Mouse (Mus musculus) spleen, adult 2 months (tissue): ENCODE measurements around the gene Rbms3. TPM values are rescaled to one million over a fixed set of nuclear protein-coding genes. Genes with fewer than 3 reads are reported as not detected.

Experiments
- DNase-seq, 2 experiments: peaks; one replicate each; pipeline versions ENCODE4 v3.0.0 to v3.0.0-alpha.2; 2012 to 2021; ENCODE audit warnings: low spot score in 2 of 2, low read depth in 1 of 2
- H3K27ac ChIP-seq: fragments of 200-500 bp; 2 replicates; pipeline ENCODE4 v1.5.1; 2012; ENCODE audit warnings: low read length, inconsistent platforms; ENCODE audit not compliant: insufficient read depth
- H3K27me3 ChIP-seq: fragments of 200-500 bp; 2 replicates; pipeline ENCODE4 v1.6.1; 2012; ENCODE audit warnings: mild to moderate bottlenecking, moderate library complexity, low read length, inconsistent platforms; ENCODE audit not compliant: control insufficient read depth, insufficient read depth
- H3K36me3 ChIP-seq: fragments of 200-500 bp; 2 replicates; pipeline ENCODE4 v1.6.1; 2012; ENCODE audit warnings: mild to moderate bottlenecking, low read length, inconsistent platforms; ENCODE audit not compliant: control insufficient read depth, insufficient read depth
- H3K4me1 ChIP-seq: fragments of 200-500 bp; 2 replicates; pipeline ENCODE4 v1.6.1; 2011; ENCODE audit warnings: inconsistent platforms; ENCODE audit not compliant: control insufficient read depth, insufficient read depth, insufficient read length
- H3K4me3 ChIP-seq: fragments of 200-500 bp; 2 replicates; pipeline ENCODE4 v1.5.1; 2011; ENCODE audit warnings: mild to moderate bottlenecking, inconsistent platforms; ENCODE audit not compliant: insufficient read depth, insufficient read length; ENCODE audit errors: extremely low read depth
- CTCF ChIP-seq: fragments of 200-500 bp; IDR thresholded peaks from 2 replicates; pipeline ENCODE4 v1.5.1; 2011; ENCODE audit warnings: mild to moderate bottlenecking, inconsistent platforms; ENCODE audit not compliant: insufficient read depth, insufficient read length, insufficient replicate concordance; ENCODE audit errors: extremely low read depth
- POLR2A ChIP-seq: fragments of 200-500 bp; IDR thresholded peaks from 2 replicates; pipeline ENCODE4 v1.6.1; 2011; ENCODE audit warnings: low read depth, low read length, inconsistent platforms
- WGBS: fragments of 180-500 bp; shearing (Covaris S2); methylation state at CpG from one replicate; pipeline ENCODE4 v1.1.7; 2018; 5-methylcytosine and 5-hydroxymethylcytosine counted together
- polyA plus RNA-seq: library from polyadenylated mRNA; depleted of rRNA; stranded (reverse); fragments of >200 nt; gene quantifications from 2 replicates; pipeline ENCODE4 v1.2.3, GENCODE M21; 2012

Gene Rbms3
- polyA plus RNA-seq, 1 experiment, result 6.8 TPM

DNA sequence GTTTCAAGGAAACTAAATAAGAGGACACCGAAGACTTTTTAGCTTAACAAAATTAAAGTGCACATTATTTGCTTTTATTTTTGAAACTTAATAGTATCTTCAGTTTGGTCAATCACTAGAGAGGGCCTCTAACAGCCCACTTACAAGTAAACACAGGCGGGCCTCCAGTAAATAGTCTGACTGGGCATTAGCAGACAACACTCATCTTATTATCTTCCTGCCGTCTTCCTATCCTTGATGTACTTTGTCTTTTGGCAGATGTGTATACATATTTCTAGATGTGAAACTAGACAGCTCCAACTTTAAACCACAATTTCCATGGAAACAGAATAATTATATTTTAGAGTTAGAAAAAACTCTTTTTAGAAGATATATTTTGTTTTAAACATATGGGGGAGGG, 901.6 kb downstream of the Rbms3 start:
- Histone ChIP-seq H3K4me3 (no peak overlapping the region), H3K27me3 (no peaks in the 10 kb centered on the region), H3K27ac (no peak overlapping the region), H3K4me1 (no peaks in the 10 kb centered on the region), H3K36me3 (no peaks in the 10 kb centered on the region)
- TF ChIP-seq POLR2A (no peak), CTCF (no peak)
- no peak for DNase-seq
- WGBS, result 83% methylated on average over 3 of the region's 3 CpGs

DNA sequence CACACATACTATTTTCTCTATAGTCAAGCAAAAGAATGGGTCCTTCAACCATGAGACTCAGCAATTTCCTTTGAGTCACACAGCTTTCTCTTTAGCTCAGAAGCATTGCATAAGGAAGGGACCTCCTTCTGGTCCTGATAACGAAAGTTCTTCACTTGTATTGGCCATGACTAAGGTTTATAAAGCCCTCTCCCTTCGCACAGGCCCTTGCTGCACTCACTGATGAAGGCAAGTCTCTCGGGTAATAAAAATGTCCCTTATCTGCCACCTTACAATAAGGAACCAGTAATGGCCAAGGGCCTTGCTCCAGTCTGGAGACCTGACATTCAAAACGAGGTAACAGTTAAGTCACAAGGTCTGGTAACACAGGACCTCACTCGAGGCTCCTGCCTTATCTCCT, 905.1 kb downstream of the Rbms3 start:
- no peaks in the 10 kb centered on the region for H3K4me1 ChIP-seq
- no peak overlapping the region for H3K4me3 ChIP-seq
- no peaks in the 10 kb centered on the region for H3K27me3 ChIP-seq
- WGBS, result 72% methylated on average over 5 of the region's 5 CpGs
- DNase-seq, result no peak
- H3K36me3 ChIP-seq, result no peaks in the 10 kb centered on the region
- no peak overlapping the region for H3K27ac ChIP-seq
- no peak for TF ChIP-seq CTCF
- TF ChIP-seq POLR2A, result no peak

DNA sequence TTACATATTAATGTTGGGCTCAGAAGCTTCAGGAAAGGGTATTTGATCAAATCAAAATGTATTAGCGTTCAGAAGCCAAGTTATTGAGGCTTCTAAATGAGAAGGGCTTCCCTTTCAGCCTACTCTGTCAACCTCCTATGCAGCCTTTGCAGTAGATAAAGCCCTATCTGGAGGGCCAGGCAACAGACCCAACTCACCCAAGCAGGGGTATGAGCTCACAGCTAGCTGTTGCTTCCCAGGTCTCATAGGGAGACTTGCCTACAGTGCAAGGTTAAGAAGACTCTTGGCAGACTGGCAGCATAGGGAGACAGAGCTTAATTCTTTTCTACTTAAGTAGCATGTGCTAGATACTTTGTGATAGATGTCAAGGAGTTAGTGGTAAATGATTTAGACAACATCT, 926.6 kb downstream of the Rbms3 start:
- Histone ChIP-seq H3K27ac (no peak overlapping the region), H3K27me3 (no peaks in the 10 kb centered on the region), H3K4me1 (no peaks in the 10 kb centered on the region), H3K36me3 (no peaks in the 10 kb centered on the region), H3K4me3 (no peak overlapping the region)
- WGBS, result 78% methylated on average over 1 of the region's 1 CpGs
- TF ChIP-seq POLR2A, result no peak
- TF ChIP-seq CTCF, result no peak
- no peak for DNase-seq

DNA sequence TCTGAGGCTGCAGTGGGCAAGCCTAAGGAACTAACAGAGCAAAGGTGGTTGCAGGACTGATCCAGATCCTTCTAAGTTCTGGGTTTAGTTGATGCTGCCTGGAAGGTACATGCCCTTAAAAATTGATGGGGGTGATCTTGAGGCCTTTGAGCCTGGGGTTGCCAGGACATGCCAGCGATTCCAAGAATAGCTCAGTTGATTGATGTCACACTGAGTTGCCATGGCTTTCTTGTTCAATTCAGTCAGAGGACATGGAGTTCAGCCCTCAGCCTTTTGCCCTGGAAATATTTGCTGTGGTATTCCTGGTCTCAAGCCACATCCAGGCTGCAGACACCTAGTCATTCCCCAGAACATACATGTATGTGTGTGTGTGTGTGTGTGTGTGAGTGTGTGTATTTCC, 927.1 kb downstream of the Rbms3 start:
- H3K27me3 ChIP-seq, result no peaks in the 10 kb centered on the region
- 83% methylated on average over 1 of the region's 1 CpGs for WGBS
- H3K4me3 ChIP-seq, result no peak overlapping the region
- no peak for DNase-seq
- H3K4me1 ChIP-seq, result no peaks in the 10 kb centered on the region
- no peak for TF ChIP-seq POLR2A
- TF ChIP-seq CTCF, result no peak
- no peak overlapping the region for H3K27ac ChIP-seq
- H3K36me3 ChIP-seq, result no peaks in the 10 kb centered on the region

DNA sequence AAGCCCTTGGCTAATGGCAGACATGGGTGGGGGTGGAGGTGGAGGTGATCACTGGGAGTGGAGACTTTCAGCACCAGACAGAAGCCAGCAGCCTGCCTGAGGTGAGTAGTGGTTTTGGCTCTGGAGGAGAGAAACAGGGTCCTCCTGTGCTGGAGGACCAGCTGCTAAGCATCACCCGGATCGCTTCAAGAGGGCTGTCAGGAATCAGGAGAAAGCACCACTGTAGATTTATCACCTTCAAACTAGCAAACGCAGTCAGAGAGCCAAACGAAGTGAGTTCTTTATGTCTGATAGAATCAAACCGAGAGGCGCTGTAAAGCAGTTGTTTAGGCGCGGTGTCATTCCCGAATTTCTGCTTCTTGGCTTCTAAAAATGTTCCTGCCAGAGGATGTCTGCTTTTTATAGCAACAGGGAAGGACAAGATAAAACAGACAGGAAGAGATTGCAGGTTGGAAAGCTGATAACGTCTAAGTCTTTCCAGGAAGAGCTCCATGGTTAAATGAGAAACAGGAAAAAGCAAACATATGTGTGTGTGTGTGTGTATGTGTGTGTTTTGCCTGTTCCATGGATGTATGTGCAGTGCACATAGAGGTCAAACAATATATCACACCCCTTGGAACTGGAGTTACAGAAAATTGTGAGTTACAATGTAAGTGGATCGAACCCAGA, 928.1 kb downstream of the Rbms3 start:
- WGBS, result 45% methylated on average over 11 of the region's 11 CpGs
- DNase-seq, result no peak
- Histone ChIP-seq H3K4me1 (no peaks in the 10 kb centered on the region), H3K27ac (no peak overlapping the region), H3K27me3 (no peaks in the 10 kb centered on the region), H3K4me3 (no peak overlapping the region), H3K36me3 (no peaks in the 10 kb centered on the region)
- no peak for TF ChIP-seq CTCF
- no peak for TF ChIP-seq POLR2A

- no peak for DNase-seq
- no peak overlapping the region for H3K27ac ChIP-seq
- H3K27me3 ChIP-seq, result no peaks in the 10 kb centered on the region
- no peaks in the 10 kb centered on the region for H3K36me3 ChIP-seq
- 87% methylated on average over 4 of the region's 4 CpGs for WGBS
- no peak overlapping the region for H3K4me3 ChIP-seq
- H3K4me1 ChIP-seq, result no peaks in the 10 kb centered on the region
- TF ChIP-seq CTCF (no peak), POLR2A (no peak)
Measured at GRCm38 (mm10) chr9:116688615-116689014, 941.1 kb downstream of the Rbms3 start.

DNA sequence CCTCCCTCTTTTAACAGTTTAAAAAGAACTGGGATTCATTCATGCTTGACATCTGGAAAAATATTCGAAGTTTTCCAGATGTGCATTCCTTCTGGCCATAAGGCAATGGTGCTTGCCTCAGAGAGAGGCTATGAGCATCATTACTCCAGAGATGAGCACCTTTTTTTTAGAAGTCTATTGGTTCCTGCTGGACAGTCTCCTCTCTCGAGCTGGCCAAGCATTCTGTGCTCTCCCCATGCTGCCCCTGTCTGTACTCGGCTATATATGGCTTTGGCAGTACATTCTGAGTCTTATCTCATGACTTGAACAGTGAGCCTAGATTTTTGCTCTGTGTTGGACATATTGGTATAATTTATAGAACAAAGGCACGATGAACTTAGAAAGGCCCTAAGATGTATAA, 952.6 kb downstream of the Rbms3 start:
- WGBS, result 76% methylated on average over 4 of the region's 4 CpGs
- Histone ChIP-seq H3K4me3 (no peak overlapping the region), H3K4me1 (no peaks in the 10 kb centered on the region), H3K27ac (no peak overlapping the region), H3K36me3 (no peaks in the 10 kb centered on the region), H3K27me3 (no peaks in the 10 kb centered on the region)
- TF ChIP-seq POLR2A (no peak), CTCF (no peak)
- no peak for DNase-seq

GRCm38 (mm10) chr9:116676445-116676844, 953.3 kb downstream of the Rbms3 start:
- no peak for DNase-seq
- no peak overlapping the region for H3K4me3 ChIP-seq
- H3K36me3 ChIP-seq, result no peaks in the 10 kb centered on the region
- no peak for TF ChIP-seq POLR2A
- TF ChIP-seq CTCF, result no peak
- no peaks in the 10 kb centered on the region for H3K4me1 ChIP-seq
- H3K27me3 ChIP-seq, result no peaks in the 10 kb centered on the region
- WGBS, result 47% methylated on average over 2 of the region's 2 CpGs
- H3K27ac ChIP-seq, result no peak overlapping the region
